Mouse (Mus musculus): ENCODE data around the gene Abl2. TPM values are rescaled to one million over a fixed set of nuclear protein-coding genes. Genes with fewer than 3 reads are reported as not detected.

Abl2 gene
- polyA plus RNA-seq, 2 experiments = 6.9 to 10.9 TPM

- H3K4me3 ChIP-seq (replicated peaks; ENCODE audit: low read length) = no peak overlapping the region
- no peak overlapping the region for H3K9ac ChIP-seq (ENCODE audit: low read depth, low read length, severe bottlenecking)
- H3K4me1 ChIP-seq (ENCODE audit: control insufficient read depth, insufficient read depth, low read length) = no peaks in the 10 kb centered on the region
- H3K36me3 ChIP-seq (ENCODE audit: control insufficient read depth, insufficient read depth, low read length) = peaks cover 70% of the 10 kb centered on the region
- no peak for TF ChIP-seq POLR2A (IDR thresholded peaks at IDR 0.05; ENCODE audit: borderline replicate concordance, extremely low read depth, insufficient read depth, insufficient read length)
- no peaks in the 10 kb centered on the region for H3K27me3 ChIP-seq (ENCODE audit: control insufficient read depth, insufficient read depth, low read length)
- H3K4me2 ChIP-seq (replicated peaks; ENCODE audit: low read depth, low read length, severe bottlenecking) = no peak overlapping the region
- no peak for ATAC-seq (ENCODE audit: low FRiP score, low read depth)
- DNase-seq (ENCODE audit: low spot score) = no peak
- H3K27ac ChIP-seq (replicated peaks; ENCODE audit: low read depth, low read length) = no peak overlapping the region
- H3K9me3 ChIP-seq (ENCODE audit: control insufficient read depth, low read length) = no peaks in the 10 kb centered on the region
These were observed 72.4 kb downstream of the Abl2 start for GRCm38 (mm10) chr1:156630965-156631364.

- ATAC-seq (ENCODE audit: low FRiP score, low read depth) (peak; percentile 51; the same call in 1 of the 2 replicates), DNase-seq (ENCODE audit: low spot score) (peak; percentile 81)
- no peaks in the 10 kb centered on the region for H3K27me3 ChIP-seq (ENCODE audit: control insufficient read depth, insufficient read depth, low read length)
- H3K9me3 ChIP-seq (ENCODE audit: control insufficient read depth, low read length) = no peaks in the 10 kb centered on the region
- no peak overlapping the region for H3K4me2 ChIP-seq (replicated peaks; ENCODE audit: low read depth, low read length, severe bottlenecking)
- peaks cover 82% of the 10 kb centered on the region for H3K36me3 ChIP-seq (ENCODE audit: control insufficient read depth, insufficient read depth, low read length)
- no peaks in the 10 kb centered on the region for H3K4me1 ChIP-seq (ENCODE audit: control insufficient read depth, insufficient read depth, low read length)
- 76% methylated on average over 10 of the region's 10 CpGs for WGBS
- H3K9ac ChIP-seq (ENCODE audit: low read depth, low read length, severe bottlenecking) = no peak overlapping the region
- H3K4me3 ChIP-seq (replicated peaks; ENCODE audit: low read length) = no peak overlapping the region
- TF ChIP-seq POLR2A (IDR thresholded peaks at IDR 0.05; ENCODE audit: borderline replicate concordance, extremely low read depth, insufficient read depth, insufficient read length) = no peak
- no peak overlapping the region for H3K27ac ChIP-seq (replicated peaks; ENCODE audit: low read depth, low read length)
These were observed 74.5 kb downstream of the Abl2 start for GRCm38 (mm10) chr1:156633095-156633494.

GRCm38 (mm10) chr1:156635148-156635547 lies 76.6 kb downstream of the Abl2 start:
- ATAC-seq (ENCODE audit: low FRiP score, low read depth) (no peak), DNase-seq (ENCODE audit: low spot score) (no peak)
- Histone ChIP-seq H3K4me1 (ENCODE audit: control insufficient read depth, insufficient read depth, low read length) (no peaks in the 10 kb centered on the region), H3K27me3 (ENCODE audit: control insufficient read depth, insufficient read depth, low read length) (no peaks in the 10 kb centered on the region), H3K4me2 (replicated peaks; ENCODE audit: low read depth, low read length, severe bottlenecking) (no peak overlapping the region), H3K27ac (replicated peaks; ENCODE audit: low read depth, low read length) (no peak overlapping the region), H3K9ac (ENCODE audit: low read depth, low read length, severe bottlenecking) (no peak overlapping the region), H3K9me3 (ENCODE audit: control insufficient read depth, low read length) (no peaks in the 10 kb centered on the region), H3K36me3 (ENCODE audit: control insufficient read depth, insufficient read depth, low read length) (peaks cover 80% of the 10 kb centered on the region), H3K4me3 (replicated peaks; ENCODE audit: low read length) (no peak overlapping the region)
- no peak for TF ChIP-seq POLR2A (IDR thresholded peaks at IDR 0.05; ENCODE audit: borderline replicate concordance, extremely low read depth, insufficient read depth, insufficient read length)
- WGBS = 84% methylated on average over 2 of the region's 2 CpGs

- no peak overlapping the region for H3K4me2 ChIP-seq (replicated peaks; ENCODE audit: low read depth, low read length, severe bottlenecking)
- peaks cover 73% of the 10 kb centered on the region for H3K36me3 ChIP-seq (ENCODE audit: control insufficient read depth, insufficient read depth, low read length)
- no peak overlapping the region for H3K27ac ChIP-seq (replicated peaks; ENCODE audit: low read depth, low read length)
- H3K9me3 ChIP-seq (ENCODE audit: control insufficient read depth, low read length) = no peaks in the 10 kb centered on the region
- H3K9ac ChIP-seq (ENCODE audit: low read depth, low read length, severe bottlenecking) = no peak overlapping the region
- ATAC-seq (ENCODE audit: low FRiP score, low read depth) = no peak
- H3K27me3 ChIP-seq (ENCODE audit: control insufficient read depth, insufficient read depth, low read length) = no peaks in the 10 kb centered on the region
- H3K4me3 ChIP-seq (replicated peaks; ENCODE audit: low read length) = no peak overlapping the region
- TF ChIP-seq POLR2A (IDR thresholded peaks at IDR 0.05; ENCODE audit: borderline replicate concordance, extremely low read depth, insufficient read depth, insufficient read length) = no peak
- H3K4me1 ChIP-seq (ENCODE audit: control insufficient read depth, insufficient read depth, low read length) = peaks cover 8% of the 10 kb centered on the region
- WGBS = 87% methylated on average over 5 of the region's 5 CpGs
- no peak for DNase-seq (ENCODE audit: low spot score)
These were observed 80.9 kb downstream of the Abl2 start for GRCm38 (mm10) chr1:156639455-156639854.

DNA sequence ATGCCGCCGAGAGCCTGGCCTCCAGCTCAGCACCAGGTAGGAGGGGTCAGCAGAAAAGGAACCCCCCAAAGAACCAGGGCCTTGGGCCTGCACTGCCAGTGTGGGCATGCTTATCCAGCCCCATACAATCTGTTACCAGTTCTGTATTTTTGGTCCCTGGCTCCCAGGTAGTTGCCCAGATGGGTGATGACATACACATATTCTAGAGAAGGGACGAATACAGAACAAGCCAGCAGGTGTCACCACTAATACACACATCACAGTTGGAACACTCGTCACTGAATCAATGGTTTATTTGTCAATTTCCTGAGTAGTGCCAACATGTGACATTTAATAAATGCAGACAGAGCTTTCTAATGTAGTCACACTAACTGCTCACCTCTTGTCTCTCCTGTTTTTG lies 82.0 kb downstream of the Abl2 start:
- Histone ChIP-seq H3K9ac (ENCODE audit: low read depth, low read length, severe bottlenecking) (no peak overlapping the region), H3K4me1 (ENCODE audit: control insufficient read depth, insufficient read depth, low read length) (peaks cover 13% of the 10 kb centered on the region), H3K9me3 (ENCODE audit: control insufficient read depth, low read length) (no peaks in the 10 kb centered on the region), H3K4me3 (replicated peaks; ENCODE audit: low read length) (no peak overlapping the region), H3K27ac (replicated peaks; ENCODE audit: low read depth, low read length) (no peak overlapping the region), H3K27me3 (ENCODE audit: control insufficient read depth, insufficient read depth, low read length) (no peaks in the 10 kb centered on the region), H3K36me3 (ENCODE audit: control insufficient read depth, insufficient read depth, low read length) (peaks cover 62% of the 10 kb centered on the region), H3K4me2 (replicated peaks; ENCODE audit: low read depth, low read length, severe bottlenecking) (no peak overlapping the region)
- 73% methylated on average over 4 of the region's 4 CpGs for WGBS
- TF ChIP-seq POLR2A (IDR thresholded peaks at IDR 0.05; ENCODE audit: borderline replicate concordance, extremely low read depth, insufficient read depth, insufficient read length) = no peak
- DNase-seq (ENCODE audit: low spot score) (peak; percentile 28), ATAC-seq (ENCODE audit: low FRiP score, low read depth) (no peak)

GRCm38 (mm10) chr1:156641808-156642207 lies 83.2 kb downstream of the Abl2 start:
- H3K27me3 ChIP-seq (ENCODE audit: control insufficient read depth, insufficient read depth, low read length) = no peaks in the 10 kb centered on the region
- WGBS = 88% methylated on average over 10 of the region's 10 CpGs
- no peak overlapping the region for H3K4me2 ChIP-seq (replicated peaks; ENCODE audit: low read depth, low read length, severe bottlenecking)
- H3K9me3 ChIP-seq (ENCODE audit: control insufficient read depth, low read length) = no peaks in the 10 kb centered on the region
- peaks cover 13% of the 10 kb centered on the region for H3K4me1 ChIP-seq (ENCODE audit: control insufficient read depth, insufficient read depth, low read length)
- H3K27ac ChIP-seq (replicated peaks; ENCODE audit: low read depth, low read length) = no peak overlapping the region
- H3K9ac ChIP-seq (ENCODE audit: low read depth, low read length, severe bottlenecking) = no peak overlapping the region
- no peak for DNase-seq (ENCODE audit: low spot score)
- no peak overlapping the region for H3K4me3 ChIP-seq (replicated peaks; ENCODE audit: low read length)
- TF ChIP-seq POLR2A (IDR thresholded peaks at IDR 0.05; ENCODE audit: borderline replicate concordance, extremely low read depth, insufficient read depth, insufficient read length) = no peak
- ATAC-seq (ENCODE audit: low FRiP score, low read depth) = no peak
- peaks cover 52% of the 10 kb centered on the region for H3K36me3 ChIP-seq (ENCODE audit: control insufficient read depth, insufficient read depth, low read length)

Data from limb, embryonic 14.5 days (tissue).